Mouse (Mus musculus) embryonic stem cell, embryonic (primary cell): Measurements from ENCODE around the gene Acvr1.

Experiments
- CTCF ChIA-PET, 4 experiments: fragments of 300-600 bp in 2 of 4; fragments of 350-600 bp in 2 of 4; sonication (Branson Sonifier 250); formaldehyde crosslinking; loops; one replicate each; lab custom pipeline; 2022; ENCODE audit warnings: inconsistent platforms in 2 of 4; lab: Charles Lee
- POLR2A ChIA-PET, 4 experiments: fragments of 300-600 bp in 2 of 4; fragments of 350-600 bp in 2 of 4; sonication (Branson Sonifier 250); formaldehyde crosslinking; loops; one replicate each; lab custom pipeline; 2022; ENCODE audit warnings: antibody characterized with exemption in 4 of 4, inconsistent platforms in 1 of 4; lab: Charles Lee

Acvr1 gene

DNA sequence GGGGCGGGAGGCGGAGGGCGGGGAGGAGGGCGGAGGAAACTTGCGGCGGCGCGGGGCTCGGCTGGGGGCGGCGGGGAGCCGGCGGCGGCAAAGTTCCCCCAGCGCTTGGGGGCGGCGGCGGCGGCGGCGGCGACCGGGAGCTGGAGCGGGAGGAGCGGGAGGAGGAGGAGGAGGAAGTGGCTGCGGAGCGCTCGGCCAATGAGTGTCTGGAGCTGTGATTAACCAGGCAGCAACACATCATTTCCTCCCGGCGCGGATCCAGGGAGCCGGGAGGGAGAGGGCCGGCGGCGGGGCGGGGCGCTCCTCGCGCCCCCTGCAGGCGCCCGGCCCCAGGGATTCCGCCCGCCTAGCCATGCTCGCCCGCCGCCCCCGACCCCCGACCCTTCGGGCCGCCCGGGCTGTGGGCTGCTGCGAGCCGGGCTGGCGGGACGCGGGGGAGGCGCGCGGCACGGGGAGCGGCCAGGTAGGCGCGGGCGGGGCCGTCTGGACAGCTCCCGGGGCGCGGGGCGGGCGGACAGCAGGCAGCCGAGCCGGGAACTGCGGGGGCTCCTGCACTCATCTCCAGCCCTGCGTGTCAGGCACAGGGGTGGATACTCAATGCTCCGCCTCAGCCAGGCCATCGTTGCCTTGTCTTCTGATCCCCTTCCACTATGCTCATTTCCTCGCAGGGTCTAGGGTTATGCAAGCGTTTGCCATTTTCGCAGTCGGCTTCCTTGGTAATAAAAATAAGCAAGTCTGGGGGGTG lies at the start of gene Acvr1, which contains the start of gene Upp2:
Acvr1 (minus strand) TSS at position 92 of the 745 bp plus-strand sequence.
Upp2 (plus strand) TSS at position 233 of the 745 bp plus-strand sequence.
- CTCF ChIA-PET = interaction anchor here (0.6 to 2.4 kb wide), 14 partner anchors 16 to 98 kb away, joined by 3 to 16 read pairs (median 4); no protein-coding TSS in a partner anchor
- POLR2A ChIA-PET = interaction anchor here in 3 of 4 experiments (0.6 to 4.2 kb wide), 19 partner anchors 11 to 593 kb away, joined by 3 to 24 read pairs (median 4); partner anchors contain the start of genes Ccdc148 (in 2 of the 3) and Pkp4 (in 1 of the 3)

DNA sequence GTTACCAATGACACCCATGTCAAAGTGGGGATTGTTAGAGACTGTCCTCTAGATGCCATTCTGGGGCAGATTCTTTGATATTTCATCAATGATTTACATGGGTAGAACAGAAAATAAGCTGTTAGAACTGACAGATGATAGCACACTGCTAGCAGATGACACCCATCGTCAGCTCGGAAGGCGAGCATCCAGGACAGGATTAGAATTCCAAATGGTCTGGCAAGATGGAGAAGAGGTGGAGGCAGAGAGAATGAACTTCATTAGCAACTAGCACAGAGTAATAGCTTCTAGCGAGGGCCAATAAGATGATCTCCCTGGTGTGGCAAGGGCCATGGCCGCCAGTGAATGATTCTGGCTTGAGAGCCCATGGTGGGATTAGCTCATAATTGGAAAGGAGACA lies 48.8 kb upstream of the Acvr1 start:
- POLR2A ChIA-PET = interaction anchor here in 2 of 4 experiments (1.3 to 1.6 kb wide), 3 partner anchors 9 to 11 kb away, joined by 3 to 6 read pairs (median 4); no protein-coding TSS in a partner anchor

DNA sequence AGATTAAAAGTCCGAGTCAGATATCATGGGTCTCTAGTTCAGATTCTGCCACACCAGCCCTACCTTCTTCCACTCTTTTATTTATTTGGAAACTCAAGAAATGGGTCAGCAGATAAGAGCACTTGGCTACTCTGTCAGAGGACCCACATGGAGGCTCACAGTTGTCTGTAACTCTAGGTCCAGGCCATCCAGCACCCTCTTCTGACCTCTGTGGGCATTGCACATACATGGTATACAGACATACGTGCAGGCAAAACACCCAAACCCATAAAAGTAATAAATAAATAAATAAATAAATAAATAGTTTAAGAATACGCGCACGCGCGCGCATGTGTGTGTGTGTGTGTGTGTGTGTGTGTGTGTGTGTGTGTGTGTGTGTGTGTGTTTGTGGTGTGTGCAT lies 47.9 kb upstream of the Acvr1 start:
- CTCF ChIA-PET = no interaction called here
- POLR2A ChIA-PET = interaction anchor here in 1 of 4 experiments (1.3 kb wide), 1 partner anchor 10 kb away, joined by 4 read pairs; no protein-coding TSS in a partner anchor

More for the DNA sequence above, 48.8 kb upstream of the Acvr1 start:
- CTCF ChIA-PET = no interaction called here

DNA sequence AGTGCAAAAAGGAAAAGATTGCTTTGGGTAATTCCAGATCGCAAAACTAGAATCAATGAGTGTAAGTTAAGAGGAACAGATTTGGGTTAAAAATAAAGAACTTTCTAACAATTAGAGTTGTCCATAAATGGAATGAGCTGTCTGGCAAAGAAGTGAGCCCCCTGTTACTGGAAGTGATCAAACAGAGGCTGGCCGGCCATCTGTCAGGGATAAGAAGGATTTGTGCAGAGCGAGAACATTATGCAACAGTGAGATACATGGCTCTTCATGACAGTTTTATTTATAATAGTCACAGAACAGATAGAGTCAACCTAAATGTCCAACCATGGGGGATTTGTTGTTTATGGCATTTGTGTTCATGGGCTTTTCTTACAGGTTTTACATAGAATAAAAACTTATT lies 46.8 kb upstream of the Acvr1 start:
- CTCF ChIA-PET = no interaction called here

DNA sequence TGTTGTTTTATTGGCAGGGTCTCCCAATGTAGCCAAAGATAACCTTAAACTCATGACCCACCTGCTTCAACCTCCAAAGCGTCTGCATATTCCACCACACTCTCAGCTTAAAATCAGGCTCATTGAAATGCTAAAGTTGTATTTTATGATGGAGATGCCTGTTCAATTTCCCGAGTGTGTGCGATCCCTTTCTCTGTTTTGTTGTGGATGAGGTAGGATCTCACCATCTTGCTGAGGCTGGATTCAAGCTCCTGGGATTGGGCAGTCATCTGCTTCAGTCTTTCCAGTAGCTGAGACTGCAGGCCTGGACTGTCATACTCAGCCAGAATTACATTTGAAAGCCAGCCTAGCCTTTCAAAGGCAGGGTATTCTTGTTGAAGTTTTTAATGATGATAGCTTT lies 37.8 kb upstream of the Acvr1 start:
- CTCF ChIA-PET = interaction anchor here in 1 of 4 experiments (1.1 kb wide), 1 partner anchor 60 kb away, joined by 3 read pairs; no protein-coding TSS in a partner anchor

More for the DNA sequence above, 46.8 kb upstream of the Acvr1 start:
- POLR2A ChIA-PET = interaction anchor here in 1 of 4 experiments (0.6 kb wide), 1 partner anchor 172 kb away, joined by 3 read pairs; no protein-coding TSS in a partner anchor

DNA sequence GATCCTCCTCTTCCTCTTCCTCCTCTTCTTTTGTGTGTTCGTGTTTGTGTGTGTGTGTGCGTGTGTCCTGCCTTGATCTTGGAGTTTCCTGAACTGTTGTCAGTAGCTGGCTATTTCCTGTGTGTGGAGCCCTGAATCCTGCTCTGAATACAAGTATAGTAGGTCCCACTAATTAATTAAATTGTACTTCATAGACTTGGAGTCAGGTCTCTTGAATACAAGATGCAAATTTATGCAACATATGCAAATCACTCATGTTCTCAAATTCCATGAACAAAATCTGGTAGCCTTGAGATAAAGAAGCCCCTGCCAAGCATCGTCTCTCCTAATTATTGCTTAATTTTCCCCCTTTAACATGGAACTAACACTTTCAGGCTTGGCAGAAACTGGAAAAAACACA lies 36.4 kb upstream of the Acvr1 start:
- CTCF ChIA-PET = no interaction called here
- POLR2A ChIA-PET = interaction anchor here in 3 of 4 experiments (1.1 to 2.9 kb wide), 3 partner anchors 22 to 62 kb away, joined by 3 to 38 read pairs (median 13); no protein-coding TSS in a partner anchor

More for the DNA sequence above, 37.8 kb upstream of the Acvr1 start:
- POLR2A ChIA-PET = interaction anchor here in 3 of 4 experiments (0.6 to 2.9 kb wide), 6 partner anchors 8 to 43 kb away, joined by 3 to 38 read pairs (median 8); no protein-coding TSS in a partner anchor

DNA sequence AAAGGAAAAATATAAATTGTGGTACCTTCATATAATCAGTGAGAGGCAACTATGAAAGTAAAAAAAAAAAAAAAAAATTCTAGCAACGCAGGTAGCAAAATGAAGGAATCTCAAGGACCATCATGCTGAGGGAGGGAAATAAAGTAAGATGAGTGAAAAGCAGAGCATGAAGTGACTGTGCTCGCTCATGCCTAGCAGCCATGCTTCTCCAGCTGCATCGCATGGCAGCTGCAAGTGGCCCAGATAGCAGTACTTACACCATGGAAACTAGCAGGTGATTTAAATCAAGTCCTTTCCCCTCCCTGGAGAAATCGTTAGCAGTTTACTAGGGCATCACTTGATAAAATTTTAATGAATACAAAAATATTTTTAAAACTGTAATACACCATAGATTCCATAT lies 34.4 kb upstream of the Acvr1 start:
- ChIA-PET CTCF (interaction anchor here in 2 of 4 experiments (0.6 to 0.9 kb wide), 2 partner anchors 83 to 352 kb away, joined by 3 read pairs; no protein-coding TSS in a partner anchor), POLR2A (interaction anchor here in 2 of 4 experiments (1.0 to 1.5 kb wide), 3 partner anchors 12 to 25 kb away, joined by 3 to 4 read pairs (median 3); no protein-coding TSS in a partner anchor)

DNA sequence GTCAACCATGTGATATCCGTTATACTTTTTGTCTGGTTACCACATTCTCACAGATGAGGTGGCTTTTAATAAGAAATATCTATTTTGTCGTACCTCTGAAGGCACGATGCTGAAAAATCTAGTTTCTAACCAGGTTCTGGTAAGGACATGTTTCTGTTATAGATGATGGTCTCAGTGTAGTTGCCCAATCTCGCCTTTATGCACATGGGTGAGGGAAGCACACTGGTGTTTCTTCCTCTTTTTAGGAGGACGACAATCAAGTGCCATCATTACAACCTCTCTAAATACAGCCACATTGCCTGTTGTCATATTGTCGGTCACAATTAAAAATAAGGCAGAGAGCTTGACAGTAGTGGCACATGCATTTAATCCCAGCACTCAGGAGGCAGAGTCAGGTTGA lies 32.7 kb upstream of the Acvr1 start:
- ChIA-PET POLR2A (interaction anchor here in 1 of 4 experiments (1.2 kb wide), 1 partner anchor 25 kb away, joined by 3 read pairs; no protein-coding TSS in a partner anchor), CTCF (interaction anchor here in 1 of 4 experiments (0.7 kb wide), 1 partner anchor 66 kb away, joined by 3 read pairs; no protein-coding TSS in a partner anchor)

DNA sequence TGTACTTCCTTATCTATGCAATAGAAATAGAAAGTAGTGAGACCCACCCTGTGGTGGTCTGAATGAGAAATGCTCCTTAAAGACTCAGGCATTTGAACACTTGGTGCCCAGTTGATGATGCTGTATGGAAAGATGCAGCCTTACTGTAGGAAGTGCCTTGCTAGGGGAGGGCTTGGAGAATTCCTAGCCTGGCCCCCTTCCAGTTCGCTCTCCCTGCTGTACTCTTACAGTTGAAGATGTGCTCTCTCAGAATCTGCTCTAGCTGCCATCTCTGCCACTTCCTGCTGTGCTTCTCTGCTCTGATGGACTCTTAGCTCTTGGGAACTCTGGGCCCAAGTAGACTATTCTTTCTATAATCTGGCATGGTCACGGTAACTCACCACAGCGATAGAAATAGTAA lies 30.6 kb upstream of the Acvr1 start:
- POLR2A ChIA-PET = interaction anchor here in 1 of 4 experiments (0.8 kb wide), 1 partner anchor 7 kb away, joined by 3 read pairs; no protein-coding TSS in a partner anchor

DNA sequence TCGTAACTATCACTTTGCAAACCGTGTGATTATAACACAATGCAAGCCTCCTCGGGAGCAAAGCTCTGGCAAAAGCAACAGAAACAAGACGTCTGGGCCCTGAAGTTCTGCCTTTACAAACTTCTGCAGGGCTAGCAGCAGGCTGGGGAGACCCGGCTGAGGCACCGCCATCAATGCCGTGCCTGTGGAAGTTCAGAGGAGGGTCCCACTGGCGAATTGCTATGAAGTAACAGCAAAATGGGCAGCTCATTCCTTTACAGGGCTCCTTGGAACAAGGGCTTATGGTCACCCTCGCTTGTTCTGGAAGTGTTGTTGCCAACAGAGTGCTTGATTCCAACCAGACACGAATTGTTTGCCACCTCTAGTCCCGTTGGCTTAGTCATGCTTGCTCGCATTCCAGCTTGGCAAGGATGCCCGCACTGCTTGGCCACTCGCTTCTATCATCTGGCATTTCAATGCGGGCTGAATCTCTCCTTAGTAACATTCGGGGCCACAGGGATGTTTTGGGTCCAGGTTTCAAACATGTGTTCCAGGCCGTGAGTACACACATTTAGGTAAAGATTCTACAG lies 29.9 kb upstream of the Acvr1 start:
- ChIA-PET CTCF (interaction anchor here in 2 of 4 experiments (1.4 to 2.0 kb wide), 2 partner anchors 13 to 30 kb away, joined by 3 to 4 read pairs; partner anchors contain the start of genes Acvr1 (in 1 of the 2) and Upp2 (in 1 of the 2)), POLR2A (interaction anchor here in 3 of 4 experiments (0.7 to 1.3 kb wide), 4 partner anchors 8 to 29 kb away, joined by 3 read pairs; no protein-coding TSS in a partner anchor)

More for the DNA sequence above, 30.6 kb upstream of the Acvr1 start:
- CTCF ChIA-PET = interaction anchor here in 2 of 4 experiments (1.4 to 2.0 kb wide), 2 partner anchors 14 to 31 kb away, joined by 3 to 4 read pairs; partner anchors contain the start of genes Acvr1 (in 1 of the 2) and Upp2 (in 1 of the 2)

DNA sequence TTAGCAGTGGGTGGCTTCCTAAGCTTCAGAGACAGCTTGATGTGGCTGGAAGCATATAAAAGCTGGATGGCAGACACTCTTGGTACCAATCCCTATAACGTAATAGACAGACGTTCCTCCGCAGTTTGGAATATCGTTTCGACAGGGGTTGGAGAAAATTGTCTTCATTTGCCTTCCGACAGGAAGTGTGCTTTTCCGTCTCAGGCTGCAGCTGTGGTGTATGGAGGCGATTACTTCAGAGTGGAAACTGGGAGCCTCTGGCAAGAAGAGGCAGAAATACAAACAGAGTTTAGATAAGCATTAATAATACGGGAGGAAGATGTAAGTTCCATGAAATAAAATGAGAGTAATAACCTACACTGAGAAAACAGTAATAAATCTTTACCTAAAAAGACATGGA lies 28.4 kb upstream of the Acvr1 start:
- CTCF ChIA-PET = interaction anchor here in 2 of 4 experiments (1.5 to 2.0 kb wide), 2 partner anchors 12 kb away, joined by 4 to 5 read pairs; no protein-coding TSS in a partner anchor
- POLR2A ChIA-PET = interaction anchor here in 1 of 4 experiments (1.3 kb wide), 1 partner anchor 30 kb away, joined by 3 read pairs; no protein-coding TSS in a partner anchor

DNA sequence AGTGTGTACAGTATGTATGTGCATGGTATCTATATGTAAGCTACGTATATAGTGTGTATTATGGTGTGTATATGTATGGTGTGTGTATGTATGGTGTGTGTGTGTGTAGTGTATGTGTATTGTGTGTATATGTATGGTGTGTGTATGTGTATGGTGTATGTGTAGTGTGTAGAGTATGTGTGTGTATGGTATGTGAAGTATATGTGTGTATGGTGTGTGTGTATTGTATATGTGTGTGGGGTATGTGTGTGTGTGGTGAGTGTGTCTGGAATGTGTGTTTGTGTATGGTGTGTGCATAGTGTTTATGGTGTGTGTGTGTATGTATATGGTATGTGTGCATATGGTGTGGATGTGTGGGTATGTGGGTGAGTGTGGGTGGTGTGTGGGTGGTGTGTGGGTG lies 23.1 kb upstream of the Acvr1 start:
- ChIA-PET POLR2A (no interaction called here), CTCF (no interaction called here)

DNA sequence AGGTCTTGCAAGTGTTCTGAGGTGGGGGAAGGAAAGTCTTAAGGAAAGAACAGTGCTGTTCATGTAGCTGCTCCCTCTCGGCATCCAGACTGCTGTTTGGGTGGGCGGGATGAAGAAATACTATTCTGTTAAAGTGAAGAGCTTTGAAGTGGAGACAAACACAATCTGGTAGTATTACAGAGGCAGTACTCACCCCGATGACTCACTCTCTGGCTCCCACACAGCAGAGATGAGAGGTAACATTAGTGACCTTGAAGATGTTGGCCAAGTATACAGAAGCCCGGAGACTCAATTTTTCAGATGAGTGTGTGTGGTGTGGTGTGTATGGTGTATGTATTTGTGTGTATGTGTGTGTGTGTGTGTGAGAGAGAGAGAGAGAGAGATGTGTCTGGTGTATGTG lies 22.7 kb upstream of the Acvr1 start:
- CTCF ChIA-PET = no interaction called here
- POLR2A ChIA-PET = interaction anchor here in 3 of 4 experiments (0.7 to 1.4 kb wide), 3 partner anchors 12 to 233 kb away, joined by 3 to 6 read pairs (median 3); no protein-coding TSS in a partner anchor

DNA sequence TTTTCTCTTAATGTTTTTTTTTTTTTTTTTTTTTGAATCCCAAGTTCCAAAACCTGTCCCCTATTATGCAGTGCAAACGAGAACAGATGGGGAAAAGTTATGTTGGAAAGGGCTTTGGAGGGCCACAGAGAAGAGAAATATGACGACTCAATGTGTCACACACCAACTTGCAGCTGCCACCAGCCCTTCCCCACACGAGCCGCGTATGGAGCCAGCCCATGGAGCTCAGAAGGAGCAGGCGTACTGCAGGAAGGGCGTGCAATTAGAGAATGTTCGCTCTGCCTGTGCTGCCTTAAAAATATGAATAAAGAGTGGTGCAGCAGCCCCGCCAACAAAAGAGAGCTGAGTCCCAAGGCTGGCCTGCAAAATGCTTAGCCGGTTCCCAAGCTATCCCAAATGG lies 19.4 kb upstream of the Acvr1 start:
- CTCF ChIA-PET = interaction anchor here in 1 of 4 experiments (1.2 kb wide), 1 partner anchor 72 kb away, joined by 3 read pairs; no protein-coding TSS in a partner anchor

DNA sequence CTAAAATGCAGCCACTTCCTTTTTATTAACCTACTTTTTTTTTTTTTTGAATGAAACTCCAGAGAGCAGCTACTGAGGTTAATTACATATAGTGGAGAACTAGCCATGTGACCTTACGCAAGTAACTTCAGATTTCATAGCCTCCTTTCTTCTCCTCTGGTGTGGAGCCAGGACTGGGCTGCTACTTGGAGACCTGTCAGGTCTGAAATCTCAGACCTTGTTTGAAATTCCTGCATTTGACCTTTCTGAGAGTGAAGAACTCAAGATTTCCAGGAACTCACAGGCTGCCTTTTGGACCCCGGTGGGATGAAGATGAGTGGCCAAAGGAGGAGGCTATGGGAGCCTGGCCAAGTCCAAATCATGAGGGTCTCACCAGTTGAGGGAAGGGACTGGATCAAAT lies 7.2 kb upstream of the Acvr1 start:
- CTCF ChIA-PET = no interaction called here
- POLR2A ChIA-PET = interaction anchor here in 1 of 4 experiments (1.0 kb wide), 1 partner anchor 12 kb away, joined by 3 read pairs; no protein-coding TSS in a partner anchor

More for the DNA sequence above, 19.4 kb upstream of the Acvr1 start:
- POLR2A ChIA-PET = interaction anchor here in 1 of 4 experiments (1.2 kb wide), 1 partner anchor 12 kb away, joined by 3 read pairs; no protein-coding TSS in a partner anchor

DNA sequence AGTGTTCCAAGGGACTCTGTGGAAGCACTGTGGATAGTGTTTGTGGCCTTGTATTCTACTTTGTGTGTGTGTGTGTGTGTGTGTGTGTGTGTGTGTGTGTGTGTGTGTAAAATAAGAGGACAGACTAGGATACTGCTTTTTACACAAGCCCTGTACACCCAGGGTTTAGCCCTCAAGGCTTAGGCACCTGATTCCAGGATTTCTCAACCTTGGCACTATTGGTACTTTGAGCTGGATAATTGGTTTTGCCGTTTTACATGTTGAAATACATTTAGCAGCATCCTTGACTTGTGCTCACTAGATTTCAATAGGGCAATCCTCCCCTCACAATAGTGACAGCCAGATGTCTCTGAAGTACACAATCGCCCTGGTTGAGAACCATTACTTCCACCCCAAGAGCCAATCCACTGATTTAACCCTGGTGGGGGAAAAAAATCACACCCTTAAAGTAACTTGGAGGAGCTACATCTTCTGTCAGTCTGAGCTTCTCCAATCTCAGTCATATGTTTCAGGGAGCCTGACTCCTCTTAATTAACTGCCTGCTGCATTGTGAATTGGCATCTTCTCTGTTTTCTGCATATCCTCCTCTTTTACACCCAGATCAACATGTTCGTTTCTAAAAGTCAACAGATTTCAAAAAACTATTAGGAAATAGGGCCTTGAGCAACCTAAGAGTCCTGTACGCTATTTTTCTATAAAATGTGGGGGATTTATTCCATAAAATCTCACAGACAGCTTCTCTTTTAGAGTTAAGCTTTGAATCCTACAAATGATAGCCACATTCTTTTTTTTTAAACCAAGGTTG lies 2.1 kb upstream of the Acvr1 start:
- ChIA-PET CTCF (interaction anchor here in 3 of 4 experiments (0.6 to 2.4 kb wide), 7 partner anchors 14 to 1087 kb away, joined by 3 to 8 read pairs (median 3); no protein-coding TSS in a partner anchor), POLR2A (interaction anchor here (0.7 to 4.2 kb wide), 8 partner anchors 10 to 820 kb away, joined by 3 to 24 read pairs (median 3); partner anchors contain the start of gene Ccdc148 (in 1 of the 4))
